Mouse (Mus musculus): ENCODE measurements around the gene Tnfsf11. TPM values are rescaled to one million over a fixed set of nuclear protein-coding genes. Genes with fewer than 3 reads are reported as not detected.

Tnfsf11 gene
- polyA plus RNA-seq, 2 experiments = 0.03 to 0.17 TPM

GRCm38 (mm10) chr14:78262596-78262995 lies 45.2 kb downstream of the Tnfsf11 start:
- Histone ChIP-seq H3K4me3 (ENCODE audit: insufficient read depth in 1 of 2, low read depth in 2 of 2, low read length in 2 of 2) (no peak overlapping the region), H3K9me3 (ENCODE audit: control insufficient read depth, low read length) (no peaks in the 10 kb centered on the region), H3K4me1 (replicated peaks; ENCODE audit: control insufficient read depth in 2 of 2, insufficient read depth in 2 of 2, low read length in 1 of 2) (no peaks in the 10 kb centered on the region), H3K4me2 (ENCODE audit: low read depth) (no peak overlapping the region), H3K9ac (replicated peaks) (no peak overlapping the region), H3K36me3 (replicated peaks; ENCODE audit: control insufficient read depth, insufficient read depth, low read depth) (no peaks in the 10 kb centered on the region), H3K27ac (no peak overlapping the region), H3K27me3 (ENCODE audit: control insufficient read depth, insufficient read depth, low read length) (no peaks in the 10 kb centered on the region)
- DNase-seq (ENCODE audit: low read depth in 3 of 3, low spot score in 3 of 3) (no peak), ATAC-seq (ENCODE audit: insufficient read depth) (no peak)
- TF ChIP-seq CTCF (IDR thresholded peaks at IDR 0.05; ENCODE audit: low read depth) (no peak), EP300 (IDR thresholded peaks at IDR 0.05; ENCODE audit: low read depth) (no peak)
- WGBS (ENCODE audit: insufficient replicate concordance) = 58% methylated on average over 7 of the region's 7 CpGs

DNA sequence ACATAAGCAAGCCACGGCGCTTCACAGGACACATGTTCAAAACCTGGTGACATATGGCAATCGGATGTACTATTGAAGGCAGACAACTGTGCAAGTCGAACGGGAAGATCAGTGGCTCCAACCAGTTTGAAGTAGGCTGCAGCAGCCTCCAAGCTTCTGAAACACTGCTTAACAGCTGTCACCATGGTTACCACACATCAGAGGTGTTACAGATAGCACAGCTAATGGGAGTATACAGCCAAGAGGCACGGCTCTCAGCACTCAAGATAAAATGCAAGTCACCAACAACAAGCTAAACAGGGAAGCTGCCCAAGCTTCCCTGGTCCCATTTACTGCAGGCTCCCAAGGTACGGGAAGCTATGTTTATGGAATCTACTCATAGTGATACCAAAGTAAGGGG lies 46.6 kb downstream of the Tnfsf11 start:
- no peak for ATAC-seq (ENCODE audit: insufficient read depth)

GRCm38 (mm10) chr14:78254017-78254416 lies 53.8 kb downstream of the Tnfsf11 start:
- H3K27ac ChIP-seq = no peak overlapping the region
- no peak overlapping the region for H3K4me2 ChIP-seq (ENCODE audit: low read depth)
- H3K4me1 ChIP-seq (replicated peaks; ENCODE audit: control insufficient read depth in 2 of 2, insufficient read depth in 2 of 2, low read length in 1 of 2) = no peaks in the 10 kb centered on the region
- ATAC-seq (ENCODE audit: insufficient read depth) (no peak), DNase-seq (ENCODE audit: low read depth in 3 of 3, low spot score in 3 of 3) (no peak)
- TF ChIP-seq CTCF (IDR thresholded peaks at IDR 0.05; ENCODE audit: low read depth) = no peak
- no peak for TF ChIP-seq EP300 (IDR thresholded peaks at IDR 0.05; ENCODE audit: low read depth)
- H3K36me3 ChIP-seq (replicated peaks; ENCODE audit: control insufficient read depth, insufficient read depth, low read depth) = no peaks in the 10 kb centered on the region
- H3K27me3 ChIP-seq (ENCODE audit: control insufficient read depth, insufficient read depth, low read length) = no peaks in the 10 kb centered on the region
- no peak overlapping the region for H3K4me3 ChIP-seq (ENCODE audit: insufficient read depth in 1 of 2, low read depth in 2 of 2, low read length in 2 of 2)
- no peak overlapping the region for H3K9ac ChIP-seq (replicated peaks)
- H3K9me3 ChIP-seq (ENCODE audit: control insufficient read depth, low read length) = no peaks in the 10 kb centered on the region
- 63% methylated on average over 7 of the region's 7 CpGs for WGBS (ENCODE audit: insufficient replicate concordance)

More for the DNA sequence above, 46.6 kb downstream of the Tnfsf11 start:
- H3K9me3 ChIP-seq (ENCODE audit: control insufficient read depth, low read length) = no peaks in the 10 kb centered on the region
- H3K27me3 ChIP-seq (ENCODE audit: control insufficient read depth, insufficient read depth, low read length) = no peaks in the 10 kb centered on the region
- no peak overlapping the region for H3K4me2 ChIP-seq (ENCODE audit: low read depth)
- WGBS (ENCODE audit: insufficient replicate concordance) = 70% methylated on average over 7 of the region's 7 CpGs
- H3K36me3 ChIP-seq (replicated peaks; ENCODE audit: control insufficient read depth, insufficient read depth, low read depth) = no peaks in the 10 kb centered on the region
- TF ChIP-seq CTCF (IDR thresholded peaks at IDR 0.05; ENCODE audit: low read depth) = no peak
- TF ChIP-seq EP300 (IDR thresholded peaks at IDR 0.05; ENCODE audit: low read depth) = no peak
- no peak overlapping the region for H3K9ac ChIP-seq (replicated peaks)
- no peaks in the 10 kb centered on the region for H3K4me1 ChIP-seq (replicated peaks; ENCODE audit: control insufficient read depth in 2 of 2, insufficient read depth in 2 of 2, low read length in 1 of 2)
- H3K4me3 ChIP-seq (ENCODE audit: insufficient read depth in 1 of 2, low read depth in 2 of 2, low read length in 2 of 2) = no peak overlapping the region
- H3K27ac ChIP-seq = no peak overlapping the region
- DNase-seq (ENCODE audit: low read depth in 3 of 3, low spot score in 3 of 3) = no peak

- Histone ChIP-seq H3K9ac (replicated peaks) (no peak overlapping the region), H3K4me3 (ENCODE audit: insufficient read depth in 1 of 2, low read depth in 2 of 2, low read length in 2 of 2) (no peak overlapping the region)
- DNase-seq (ENCODE audit: low read depth in 3 of 3, low spot score in 3 of 3) = no peak
These were observed 61.2 kb downstream of the Tnfsf11 start for GRCm38 (mm10) chr14:78246601-78247000.

GRCm38 (mm10) chr14:78244811-78245210 lies 63.0 kb downstream of the Tnfsf11 start:
- H3K27ac ChIP-seq = no peak overlapping the region
- TF ChIP-seq CTCF (IDR thresholded peaks at IDR 0.05; ENCODE audit: low read depth) (no peak), EP300 (IDR thresholded peaks at IDR 0.05; ENCODE audit: low read depth) (no peak)
- no peak overlapping the region for H3K9ac ChIP-seq (replicated peaks)
- H3K36me3 ChIP-seq (replicated peaks; ENCODE audit: control insufficient read depth, insufficient read depth, low read depth) = no peaks in the 10 kb centered on the region
- H3K27me3 ChIP-seq (ENCODE audit: control insufficient read depth, insufficient read depth, low read length) = no peaks in the 10 kb centered on the region
- H3K9me3 ChIP-seq (ENCODE audit: control insufficient read depth, low read length) = no peaks in the 10 kb centered on the region
- no peak overlapping the region for H3K4me3 ChIP-seq (ENCODE audit: insufficient read depth in 1 of 2, low read depth in 2 of 2, low read length in 2 of 2)
- no peak for ATAC-seq (ENCODE audit: insufficient read depth)
- no peak overlapping the region for H3K4me2 ChIP-seq (ENCODE audit: low read depth)
- H3K4me1 ChIP-seq (replicated peaks; ENCODE audit: control insufficient read depth in 2 of 2, insufficient read depth in 2 of 2, low read length in 1 of 2) = no peaks in the 10 kb centered on the region
- WGBS (ENCODE audit: insufficient replicate concordance) = 51% methylated on average over 4 of the region's 4 CpGs
- DNase-seq (ENCODE audit: low read depth in 3 of 3, low spot score in 3 of 3) = no peak

More at GRCm38 (mm10) chr14:78246601-78247000, 61.2 kb downstream of the Tnfsf11 start:
- no peaks in the 10 kb centered on the region for H3K27me3 ChIP-seq (ENCODE audit: control insufficient read depth, insufficient read depth, low read length)
- no peak overlapping the region for H3K4me2 ChIP-seq (ENCODE audit: low read depth)
- 72% methylated on average over 5 of the region's 5 CpGs for WGBS (ENCODE audit: insufficient replicate concordance)
- no peak for ATAC-seq (ENCODE audit: insufficient read depth)
- H3K9me3 ChIP-seq (ENCODE audit: control insufficient read depth, low read length) = no peaks in the 10 kb centered on the region
- no peak overlapping the region for H3K27ac ChIP-seq
- H3K4me1 ChIP-seq (replicated peaks; ENCODE audit: control insufficient read depth in 2 of 2, insufficient read depth in 2 of 2, low read length in 1 of 2) = no peaks in the 10 kb centered on the region
- no peak for TF ChIP-seq CTCF (IDR thresholded peaks at IDR 0.05; ENCODE audit: low read depth)
- no peak for TF ChIP-seq EP300 (IDR thresholded peaks at IDR 0.05; ENCODE audit: low read depth)
- no peaks in the 10 kb centered on the region for H3K36me3 ChIP-seq (replicated peaks; ENCODE audit: control insufficient read depth, insufficient read depth, low read depth)
